Mouse (Mus musculus): ENCODE data around the gene Synpo2. TPM values are rescaled to one million over a fixed set of nuclear protein-coding genes. Genes with fewer than 3 reads are reported as not detected.

Synpo2 gene
- polyA plus RNA-seq, 1 experiment from 2014 or later: 2.9 TPM

DNA sequence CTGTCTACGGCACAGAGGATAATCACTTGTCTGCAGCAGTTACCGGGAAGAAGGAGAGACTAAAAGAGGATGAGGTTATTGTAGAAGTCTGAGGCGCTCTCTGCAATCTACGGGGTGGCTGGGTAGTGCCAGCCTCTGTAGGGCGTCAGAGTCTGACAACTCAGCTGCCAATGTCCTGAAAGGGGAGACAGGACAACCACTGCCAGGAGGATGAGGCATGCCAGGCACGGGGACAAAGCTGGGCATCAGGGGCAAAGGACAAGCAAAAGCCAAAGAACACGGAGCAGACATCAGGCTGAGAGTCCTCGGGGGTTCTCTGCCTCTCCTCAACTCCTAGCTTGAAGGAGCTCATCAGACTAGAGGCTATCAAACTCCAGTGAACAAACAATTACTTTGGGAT is 82.6 kb downstream of the Synpo2 start:
- 86% methylated on average over 8 of the region's 8 CpGs for WGBS
- H3K27ac ChIP-seq (ENCODE audit: low read depth, low read length): no peak overlapping the region
- no peak for DNase-seq (ENCODE audit: low spot score)

DNA sequence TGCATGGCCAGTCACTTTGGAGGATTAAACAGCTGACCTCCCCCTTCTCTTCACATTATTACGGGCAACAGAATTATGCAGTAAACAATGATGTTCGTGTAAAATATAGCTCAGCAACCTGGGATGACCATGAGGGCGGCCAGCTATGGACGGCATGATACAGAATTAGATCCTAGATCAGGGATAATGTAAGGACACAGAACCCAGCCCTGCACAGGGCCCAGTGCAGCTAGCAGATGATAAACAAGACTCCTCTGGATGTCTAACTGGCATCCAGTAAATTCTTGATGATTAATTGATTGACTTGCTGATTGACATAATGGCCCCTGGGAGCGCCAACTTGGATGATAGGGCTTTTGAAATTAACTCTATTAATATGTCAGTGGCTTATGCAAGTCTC is 83.0 kb downstream of the Synpo2 start:
- no peak overlapping the region for H3K9ac ChIP-seq (ENCODE audit: low read depth, low read length)
- no peak for DNase-seq (ENCODE audit: low spot score)
- H3K4me1 ChIP-seq (replicated peaks; ENCODE audit: control insufficient read depth, insufficient read depth, low read length): no peaks in the 10 kb centered on the region
- no peaks in the 10 kb centered on the region for H3K27me3 ChIP-seq (ENCODE audit: control insufficient read depth, insufficient read depth, low read length)
- H3K36me3 ChIP-seq (ENCODE audit: control insufficient read depth, insufficient read depth, low read length): no peaks in the 10 kb centered on the region
- 95% methylated on average over 5 of the region's 5 CpGs for WGBS
- no peak for ATAC-seq (ENCODE audit: low FRiP score)
- H3K27ac ChIP-seq (ENCODE audit: low read depth, low read length): no peak overlapping the region
- no peak overlapping the region for H3K4me3 ChIP-seq (ENCODE audit: low read depth, low read length)
- H3K9me3 ChIP-seq (ENCODE audit: control insufficient read depth, low read length): no peaks in the 10 kb centered on the region
- H3K4me2 ChIP-seq (replicated peaks; ENCODE audit: low read depth, low read length): no peak overlapping the region

More for the DNA sequence above, 82.6 kb downstream of the Synpo2 start:
- H3K4me3 ChIP-seq (ENCODE audit: low read depth, low read length): no peak overlapping the region
- H3K9me3 ChIP-seq (ENCODE audit: control insufficient read depth, low read length): no peaks in the 10 kb centered on the region
- no peak for ATAC-seq (ENCODE audit: low FRiP score)
- H3K27me3 ChIP-seq (ENCODE audit: control insufficient read depth, insufficient read depth, low read length): no peaks in the 10 kb centered on the region
- no peak overlapping the region for H3K9ac ChIP-seq (ENCODE audit: low read depth, low read length)
- H3K4me2 ChIP-seq (replicated peaks; ENCODE audit: low read depth, low read length): no peak overlapping the region
- no peaks in the 10 kb centered on the region for H3K36me3 ChIP-seq (ENCODE audit: control insufficient read depth, insufficient read depth, low read length)
- H3K4me1 ChIP-seq (replicated peaks; ENCODE audit: control insufficient read depth, insufficient read depth, low read length): no peaks in the 10 kb centered on the region

DNA sequence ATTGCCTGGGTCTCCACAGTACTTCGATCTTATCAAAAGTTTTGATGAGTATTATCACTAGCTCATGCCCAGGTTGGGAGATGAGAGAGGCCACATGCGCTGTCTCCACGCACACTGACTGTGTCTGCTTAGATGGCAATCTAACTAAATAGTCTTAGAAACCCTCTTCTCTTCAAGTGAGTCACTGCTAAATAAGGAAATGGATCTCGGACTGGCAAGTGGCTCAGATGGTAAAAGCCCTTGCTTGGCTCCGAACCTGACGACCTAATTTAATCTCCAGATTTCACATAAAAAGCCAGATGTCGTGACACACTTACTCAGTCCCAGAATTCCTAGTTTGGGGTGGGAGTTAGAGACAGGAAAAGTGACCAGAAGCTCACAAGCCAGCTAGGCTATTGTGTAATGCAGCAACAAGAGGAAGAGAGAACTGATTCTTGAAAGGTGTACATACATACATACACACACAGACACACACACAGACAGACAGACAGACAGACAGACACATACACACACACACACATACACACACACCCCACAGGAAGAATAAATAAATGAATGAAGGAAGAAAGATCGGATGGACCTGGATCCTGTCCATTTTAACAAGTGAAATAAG is 85.3 kb downstream of the Synpo2 start:
- Histone ChIP-seq H3K4me2 (replicated peaks; ENCODE audit: low read depth, low read length) (no peak overlapping the region), H3K27me3 (ENCODE audit: control insufficient read depth, insufficient read depth, low read length) (no peaks in the 10 kb centered on the region), H3K36me3 (ENCODE audit: control insufficient read depth, insufficient read depth, low read length) (no peaks in the 10 kb centered on the region), H3K9me3 (ENCODE audit: control insufficient read depth, low read length) (no peaks in the 10 kb centered on the region), H3K4me3 (ENCODE audit: low read depth, low read length) (no peak overlapping the region), H3K9ac (ENCODE audit: low read depth, low read length) (no peak overlapping the region), H3K4me1 (replicated peaks; ENCODE audit: control insufficient read depth, insufficient read depth, low read length) (no peaks in the 10 kb centered on the region), H3K27ac (ENCODE audit: low read depth, low read length) (no peak overlapping the region)
- no peak for DNase-seq (ENCODE audit: low spot score)
- WGBS: 83% methylated on average over 8 of the region's 8 CpGs
- ATAC-seq (ENCODE audit: low FRiP score): no peak

DNA sequence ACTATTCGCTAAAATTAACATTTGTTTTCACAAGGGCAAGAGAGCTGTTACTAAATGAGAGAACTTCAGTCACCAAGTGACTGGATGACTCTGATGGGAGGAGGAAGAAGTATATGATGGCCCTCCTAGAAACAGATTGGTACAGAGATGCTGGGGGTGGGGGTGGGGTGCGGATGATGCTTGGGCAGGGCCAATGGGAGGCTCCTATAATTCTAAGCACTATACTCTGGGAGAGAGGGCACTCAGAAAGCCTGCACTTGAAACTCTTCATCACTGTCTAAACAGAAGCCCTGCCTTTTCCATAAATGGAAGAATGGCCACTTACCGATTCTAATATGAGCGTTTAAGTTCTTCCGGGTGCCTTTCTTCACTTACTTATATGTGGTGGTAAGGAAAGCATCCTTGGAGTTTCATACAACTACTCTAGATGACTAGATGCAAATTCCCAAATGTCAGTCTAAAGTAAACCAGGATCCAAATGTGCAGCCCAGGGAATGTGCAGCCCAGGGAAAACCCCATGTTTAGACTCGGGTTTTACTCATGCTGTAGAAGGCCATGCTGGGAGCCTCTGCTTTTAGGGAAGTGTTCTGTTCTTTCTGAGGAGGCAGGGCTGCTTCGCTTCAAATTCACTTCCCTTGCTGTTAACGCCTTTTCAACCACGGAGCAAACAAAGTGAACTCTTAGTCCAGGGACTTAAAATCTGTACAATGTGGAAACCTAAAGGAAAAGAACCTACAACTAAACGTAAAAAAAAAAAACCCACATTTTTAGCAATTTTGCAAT is 86.4 kb downstream of the Synpo2 start:
- H3K4me3 ChIP-seq (ENCODE audit: low read depth, low read length): no peak overlapping the region
- H3K27me3 ChIP-seq (ENCODE audit: control insufficient read depth, insufficient read depth, low read length): no peaks in the 10 kb centered on the region
- H3K9ac ChIP-seq (ENCODE audit: low read depth, low read length): no peak overlapping the region
- DNase-seq (ENCODE audit: low spot score): no peak
- no peak overlapping the region for H3K27ac ChIP-seq (ENCODE audit: low read depth, low read length)
- no peak for ATAC-seq (ENCODE audit: low FRiP score)
- no peaks in the 10 kb centered on the region for H3K36me3 ChIP-seq (ENCODE audit: control insufficient read depth, insufficient read depth, low read length)
- no peak overlapping the region for H3K4me2 ChIP-seq (replicated peaks; ENCODE audit: low read depth, low read length)
- WGBS: 83% methylated on average over 10 of the region's 10 CpGs
- no peaks in the 10 kb centered on the region for H3K9me3 ChIP-seq (ENCODE audit: control insufficient read depth, low read length)
- no peaks in the 10 kb centered on the region for H3K4me1 ChIP-seq (replicated peaks; ENCODE audit: control insufficient read depth, insufficient read depth, low read length)

DNA sequence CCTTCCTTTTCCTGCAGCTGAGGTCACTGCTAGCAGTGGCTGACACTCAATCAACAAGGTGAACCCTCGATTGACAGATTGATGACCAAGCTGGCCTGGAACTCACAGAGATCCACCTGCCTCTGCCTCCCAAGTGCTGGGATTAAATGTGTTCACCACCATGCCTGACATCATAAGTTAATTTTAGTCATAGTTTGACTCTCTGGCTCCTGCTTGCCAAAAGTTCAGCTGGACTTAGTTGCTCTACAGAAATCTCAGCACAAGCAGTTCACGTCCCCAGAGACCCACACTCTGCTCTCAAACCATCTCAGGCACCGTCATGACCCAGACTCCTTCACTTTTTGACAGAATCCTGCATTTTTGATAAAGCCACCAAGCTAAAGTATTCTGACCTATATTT is 87.3 kb downstream of the Synpo2 start:
- Histone ChIP-seq H3K9ac (ENCODE audit: low read depth, low read length) (no peak overlapping the region), H3K9me3 (ENCODE audit: control insufficient read depth, low read length) (no peaks in the 10 kb centered on the region), H3K36me3 (ENCODE audit: control insufficient read depth, insufficient read depth, low read length) (no peaks in the 10 kb centered on the region), H3K4me1 (replicated peaks; ENCODE audit: control insufficient read depth, insufficient read depth, low read length) (no peaks in the 10 kb centered on the region), H3K4me2 (replicated peaks; ENCODE audit: low read depth, low read length) (no peak overlapping the region), H3K4me3 (ENCODE audit: low read depth, low read length) (no peak overlapping the region), H3K27me3 (ENCODE audit: control insufficient read depth, insufficient read depth, low read length) (no peaks in the 10 kb centered on the region), H3K27ac (ENCODE audit: low read depth, low read length) (no peak overlapping the region)
- 87% methylated on average over 3 of the region's 3 CpGs for WGBS
- DNase-seq (ENCODE audit: low spot score) (no peak), ATAC-seq (ENCODE audit: low FRiP score) (no peak)

DNA sequence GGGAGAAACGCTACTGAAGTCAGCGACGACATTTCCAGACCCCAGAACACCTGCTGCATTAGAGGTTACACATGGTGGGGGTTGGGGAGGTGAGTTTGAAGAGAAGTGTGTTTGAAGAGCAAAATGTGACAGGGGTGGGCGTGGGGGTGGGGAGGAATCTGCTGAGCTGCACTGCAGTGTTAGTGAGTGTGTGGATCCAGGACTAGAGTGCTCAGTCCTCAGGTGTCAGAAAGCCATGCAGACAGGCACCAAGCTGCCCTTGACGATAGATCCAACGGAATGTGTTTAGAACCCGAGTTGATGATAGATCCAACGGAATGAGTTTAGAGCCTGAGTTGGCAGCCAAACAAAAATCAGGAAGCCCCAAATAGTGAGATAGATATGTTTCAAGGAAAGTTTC is 89.4 kb downstream of the Synpo2 start:
- Histone ChIP-seq H3K9me3 (ENCODE audit: control insufficient read depth, low read length) (no peaks in the 10 kb centered on the region), H3K27ac (ENCODE audit: low read depth, low read length) (no peak overlapping the region), H3K36me3 (ENCODE audit: control insufficient read depth, insufficient read depth, low read length) (no peaks in the 10 kb centered on the region), H3K4me2 (replicated peaks; ENCODE audit: low read depth, low read length) (no peak overlapping the region), H3K9ac (ENCODE audit: low read depth, low read length) (no peak overlapping the region), H3K4me1 (replicated peaks; ENCODE audit: control insufficient read depth, insufficient read depth, low read length) (no peaks in the 10 kb centered on the region), H3K27me3 (ENCODE audit: control insufficient read depth, insufficient read depth, low read length) (no peaks in the 10 kb centered on the region), H3K4me3 (ENCODE audit: low read depth, low read length) (no peak overlapping the region)
- DNase-seq (ENCODE audit: low spot score) (no peak), ATAC-seq (ENCODE audit: low FRiP score) (no peak)
- WGBS: 84% methylated on average over 8 of the region's 8 CpGs

DNA sequence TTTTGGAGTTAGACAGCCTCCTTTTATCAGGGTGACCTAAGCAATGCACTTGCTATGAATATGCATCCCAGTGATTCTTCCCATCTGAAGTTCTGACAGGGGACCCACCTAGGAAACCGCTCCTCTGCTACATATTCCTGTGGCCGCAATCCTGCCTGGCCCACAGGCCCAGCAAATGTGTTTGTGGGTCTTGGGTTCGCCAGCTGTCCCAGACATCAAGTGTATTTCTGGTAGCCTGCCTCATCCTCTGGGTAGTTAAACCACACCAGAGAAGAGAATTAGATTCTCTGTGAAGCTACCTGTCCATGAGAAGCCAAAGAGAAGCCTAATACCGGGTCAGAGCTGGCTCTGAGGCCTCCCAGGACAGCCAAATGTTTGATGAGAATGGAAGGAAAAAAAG is 90.0 kb downstream of the Synpo2 start:
- Histone ChIP-seq H3K27ac (ENCODE audit: low read depth, low read length) (no peak overlapping the region), H3K27me3 (ENCODE audit: control insufficient read depth, insufficient read depth, low read length) (no peaks in the 10 kb centered on the region), H3K9me3 (ENCODE audit: control insufficient read depth, low read length) (no peaks in the 10 kb centered on the region), H3K36me3 (ENCODE audit: control insufficient read depth, insufficient read depth, low read length) (no peaks in the 10 kb centered on the region), H3K4me1 (replicated peaks; ENCODE audit: control insufficient read depth, insufficient read depth, low read length) (no peaks in the 10 kb centered on the region), H3K9ac (ENCODE audit: low read depth, low read length) (no peak overlapping the region), H3K4me2 (replicated peaks; ENCODE audit: low read depth, low read length) (no peak overlapping the region), H3K4me3 (ENCODE audit: low read depth, low read length) (no peak overlapping the region)
- no peak for DNase-seq (ENCODE audit: low spot score)
- 88% methylated on average over 4 of the region's 4 CpGs for WGBS
- ATAC-seq (ENCODE audit: low FRiP score): no peak

DNA sequence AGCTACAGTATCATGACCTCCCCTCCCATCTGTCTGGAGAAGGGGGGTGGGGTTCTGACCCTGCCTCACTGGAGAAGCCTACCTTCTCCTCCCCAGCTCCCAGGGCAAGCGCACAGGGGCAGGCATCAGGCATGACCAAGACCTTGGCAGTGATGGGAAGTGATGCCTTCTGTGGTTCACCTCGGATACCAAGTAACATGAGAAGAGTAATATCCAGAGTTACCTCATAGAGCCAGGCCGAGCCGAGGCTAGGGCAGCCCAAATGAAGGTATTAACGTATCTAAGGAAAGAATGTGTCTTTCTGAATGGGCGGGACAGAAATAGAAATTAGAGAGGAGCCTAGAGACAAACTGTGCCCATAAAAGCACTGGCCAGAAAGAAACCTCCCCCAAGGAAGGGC is 92.5 kb downstream of the Synpo2 start:
- Histone ChIP-seq H3K4me1 (replicated peaks; ENCODE audit: control insufficient read depth, insufficient read depth, low read length) (no peaks in the 10 kb centered on the region), H3K9ac (ENCODE audit: low read depth, low read length) (no peak overlapping the region), H3K9me3 (ENCODE audit: control insufficient read depth, low read length) (no peaks in the 10 kb centered on the region), H3K27ac (ENCODE audit: low read depth, low read length) (no peak overlapping the region), H3K4me2 (replicated peaks; ENCODE audit: low read depth, low read length) (no peak overlapping the region), H3K4me3 (ENCODE audit: low read depth, low read length) (no peak overlapping the region), H3K36me3 (ENCODE audit: control insufficient read depth, insufficient read depth, low read length) (no peaks in the 10 kb centered on the region), H3K27me3 (ENCODE audit: control insufficient read depth, insufficient read depth, low read length) (no peaks in the 10 kb centered on the region)
- WGBS: 80% methylated on average over 6 of the region's 6 CpGs
- ATAC-seq (ENCODE audit: low FRiP score) (no peak), DNase-seq (ENCODE audit: low spot score) (no peak)

DNA sequence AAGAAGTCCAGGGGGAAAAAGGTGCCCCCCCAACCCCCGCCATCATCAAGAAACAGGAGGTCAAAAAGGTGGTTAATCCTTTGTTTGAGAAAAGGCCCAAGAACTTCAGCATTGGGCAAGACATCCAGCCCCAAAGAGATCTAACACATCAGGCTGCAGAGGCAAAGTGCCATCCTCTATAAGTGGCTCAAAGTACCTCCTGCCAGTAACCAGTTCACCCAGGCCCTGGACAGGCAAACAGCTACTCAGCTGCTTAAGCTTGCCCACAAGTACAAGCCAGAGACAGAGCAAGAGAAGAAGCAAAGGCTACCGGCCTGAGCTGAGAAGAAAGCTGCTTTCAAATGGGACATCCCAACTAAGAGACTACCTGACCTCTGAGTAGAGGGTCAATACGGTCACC is 93.7 kb downstream of the Synpo2 start:
- no peak overlapping the region for H3K4me3 ChIP-seq (ENCODE audit: low read depth, low read length)
- H3K27me3 ChIP-seq (ENCODE audit: control insufficient read depth, insufficient read depth, low read length): no peaks in the 10 kb centered on the region
- no peak for DNase-seq (ENCODE audit: low spot score)
- ATAC-seq (ENCODE audit: low FRiP score): no peak
- no peaks in the 10 kb centered on the region for H3K36me3 ChIP-seq (ENCODE audit: control insufficient read depth, insufficient read depth, low read length)
- H3K9ac ChIP-seq (ENCODE audit: low read depth, low read length): no peak overlapping the region
- H3K27ac ChIP-seq (ENCODE audit: low read depth, low read length): no peak overlapping the region
- no peaks in the 10 kb centered on the region for H3K9me3 ChIP-seq (ENCODE audit: control insufficient read depth, low read length)
- WGBS: 89% methylated on average over 3 of the region's 3 CpGs
- H3K4me2 ChIP-seq (replicated peaks; ENCODE audit: low read depth, low read length): no peak overlapping the region
- H3K4me1 ChIP-seq (replicated peaks; ENCODE audit: control insufficient read depth, insufficient read depth, low read length): no peaks in the 10 kb centered on the region

Measured in hindbrain, embryonic 11.5 days (tissue).